Mouse (Mus musculus) central nervous system, embryonic 14 days (tissue): ENCODE data around the gene Pgs1. TPM values are rescaled to one million over a fixed set of nuclear protein-coding genes. Genes with fewer than 3 reads are reported as not detected.

Source experiments
- polyA plus RNA-seq: library from polyadenylated mRNA; depleted of rRNA; stranded (reverse); fragments of >200 nt; gene quantifications from 2 replicates; pipeline ENCODE4 v1.2.3, GENCODE M21; 2012; rRNA removed

Pgs1 gene
- 45.9 and 46.2 TPM in 2 replicates for polyA plus RNA-seq

DNA sequence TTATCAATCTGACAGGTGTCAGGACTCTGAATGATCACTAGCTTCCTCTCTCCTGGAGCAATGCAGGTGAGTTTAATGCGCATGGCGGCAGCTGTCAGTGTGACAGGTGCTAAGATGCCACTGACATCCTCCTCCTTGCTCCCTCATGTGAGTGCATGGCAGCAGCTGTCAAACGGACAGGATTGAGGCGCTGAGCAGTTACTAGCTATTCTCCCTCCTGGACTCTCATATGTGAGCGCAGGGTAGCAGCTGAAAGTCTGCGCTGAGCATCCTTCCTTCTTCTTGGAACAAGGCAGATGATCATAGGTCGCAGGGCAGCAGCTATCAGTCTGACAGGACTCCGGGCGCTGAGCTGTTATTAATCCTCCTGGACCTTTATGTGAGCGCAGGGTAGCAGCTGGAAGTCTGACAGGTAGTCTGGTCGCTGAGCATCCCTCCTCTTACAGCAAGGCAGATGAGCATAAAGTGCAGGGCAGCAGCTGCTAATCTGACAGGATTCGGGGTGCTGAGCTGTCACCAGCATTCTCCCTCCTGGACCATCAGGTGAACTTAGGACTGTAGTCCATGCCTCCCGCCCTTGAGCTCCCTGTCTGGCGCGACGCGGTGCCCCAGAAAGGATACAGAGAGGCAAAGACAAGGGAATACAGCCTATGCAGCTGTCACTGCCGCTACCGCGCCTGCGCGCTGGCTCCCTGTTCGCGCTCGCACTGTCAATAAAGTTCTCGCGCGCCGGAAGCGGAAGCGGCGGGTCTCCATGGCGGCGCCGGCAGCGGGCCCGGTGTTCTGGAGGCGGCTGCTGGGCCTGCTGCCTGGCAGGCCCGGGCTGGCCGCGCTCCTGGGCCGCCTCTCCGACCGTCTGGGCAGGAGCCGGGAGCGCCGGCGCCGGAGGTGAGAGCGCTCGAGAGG, at the start of gene Pgs1:
Pgs1 (plus strand) TSS at position 167 of the 906 bp plus-strand sequence.

DNA sequence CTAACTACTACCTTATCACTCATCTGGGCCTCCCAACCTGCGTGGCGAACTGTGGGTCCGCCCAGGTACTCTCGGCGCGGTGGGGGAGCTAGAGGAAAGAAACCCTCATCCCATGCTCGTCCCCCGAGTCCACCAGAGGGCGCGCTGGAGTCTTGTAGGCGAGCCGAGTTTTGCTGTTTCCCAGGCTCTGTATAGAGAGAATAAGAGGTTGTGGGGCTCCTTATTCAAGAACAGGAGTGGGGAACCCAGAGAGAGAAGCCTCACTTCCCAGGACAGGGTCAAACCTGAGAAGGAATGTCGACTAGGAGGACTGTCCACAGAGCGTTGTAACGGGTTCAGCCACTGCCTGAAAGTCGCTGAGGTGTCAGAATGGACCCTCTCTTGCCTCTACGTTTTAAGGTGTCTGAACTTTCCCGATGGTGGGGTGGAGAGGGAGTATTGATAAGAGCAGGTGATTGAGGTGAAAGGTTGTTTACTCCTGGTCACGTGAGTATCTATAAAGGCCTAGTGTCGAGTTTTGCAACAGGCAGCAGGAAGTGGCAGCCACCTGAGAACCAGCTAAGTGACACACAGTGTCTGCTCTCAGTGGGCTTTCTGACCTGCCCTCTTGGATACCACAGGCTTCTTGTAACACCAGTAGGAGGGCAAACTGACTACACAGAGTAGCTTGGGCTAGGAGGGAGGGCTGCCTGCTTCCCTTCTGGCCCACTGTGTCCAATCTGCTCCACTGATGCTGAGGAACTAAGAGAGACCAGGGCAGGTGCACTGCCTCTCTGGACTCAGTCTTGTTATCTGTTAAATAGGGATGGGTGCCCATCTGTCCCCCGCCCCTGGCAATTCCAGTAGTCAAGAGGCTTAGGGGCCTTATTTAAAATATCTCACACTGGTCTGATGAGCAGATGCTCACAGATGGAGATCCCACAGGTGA, 15.9 kb upstream of the Pgs1 start, which contains the start of gene Socs3:
Socs3 (minus strand) TSS at position 103 of the 928 bp plus-strand sequence.

Other genes starting within 250 kb of the Pgs1 start
- gene Tmc8, start 204.2 kb upstream of the Pgs1 start, polyA plus RNA-seq: 1.1 and 1.3 TPM in 2 replicates
- 3.7 and 8.9 TPM in 2 replicates for gene Tmc6, start 204.1 kb upstream of the Pgs1 start, polyA plus RNA-seq
- 0.06 TPM in 1 of 2 replicates, not detected in the other for gene 6030468B19Rik, start 188.6 kb upstream of the Pgs1 start, polyA plus RNA-seq
- 0.59 and 0.80 TPM in 2 replicates for gene Gm20708, start 176.6 kb upstream of the Pgs1 start, polyA plus RNA-seq
- 13.0 and 17.1 TPM in 2 replicates for gene Syngr2, start 176.6 kb upstream of the Pgs1 start, polyA plus RNA-seq
- 6.5 TPM in 2 replicates for gene Afmid, start 160.4 kb upstream of the Pgs1 start, polyA plus RNA-seq
- 64.3 and 72.1 TPM in 2 replicates for gene Tk1, start 160.2 kb upstream of the Pgs1 start, polyA plus RNA-seq
- gene Birc5, start 137.0 kb upstream of the Pgs1 start, polyA plus RNA-seq: 57.6 and 63.0 TPM in 2 replicates
- gene Tmem235, start 125.5 kb upstream of the Pgs1 start, polyA plus RNA-seq: 0.06 and 0.07 TPM in 2 replicates
- gene Tha1, start 112.8 kb upstream of the Pgs1 start, polyA plus RNA-seq: 5.1 and 6.0 TPM in 2 replicates
- gene Socs3, start 16.2 kb upstream of the Pgs1 start, polyA plus RNA-seq: 12.4 and 12.7 TPM in 2 replicates
- gene Dnah17, start 144.3 kb downstream of the Pgs1 start, polyA plus RNA-seq: 0.09 TPM in 2 replicates